Mouse (Mus musculus) embryonic facial prominence, embryonic 14.5 days (tissue): ENCODE data around the gene Tmem266. TPM values are rescaled to one million over a fixed set of nuclear protein-coding genes. Genes with fewer than 3 reads are reported as not detected.

Experiments used
- ATAC-seq: fragments of 200-750 bp; cut with Nextera tagmentation; 2 replicates; pipeline ENCODE4 v1.8.0; 2017; ENCODE audit warnings: low read depth, moderate number of reproducible peaks, moderate TSS enrichment
- DNase-seq: peaks from one replicate; pipeline ENCODE4 v3.0.0-alpha.2; 2015; ENCODE audit warnings: low spot score
- H3K27ac ChIP-seq: fragments of 300-500 bp; sonication (generic); replicated peaks from 2 replicates; pipeline ENCODE4 v1.5.1; 2014; ENCODE audit warnings: low read depth, mild to moderate bottlenecking, low read length, moderate library complexity
- H3K27me3 ChIP-seq: fragments of 300-500 bp; sonication (generic); replicated peaks from 2 replicates; pipeline ENCODE4 v1.6.1; 2014; ENCODE audit warnings: low read length; ENCODE audit not compliant: control insufficient read depth, insufficient read depth
- H3K36me3 ChIP-seq: fragments of 300-500 bp; sonication (generic); 2 replicates; pipeline ENCODE4 v1.6.1; 2014; ENCODE audit warnings: low read length, mixed read lengths; ENCODE audit not compliant: control insufficient read depth, insufficient read depth
- H3K4me1 ChIP-seq: fragments of 300-500 bp; sonication (generic); 2 replicates; pipeline ENCODE4 v1.6.1; 2014; ENCODE audit warnings: antibody characterized with exemption, low read length; ENCODE audit not compliant: control insufficient read depth, insufficient read depth
- H3K4me2 ChIP-seq: fragments of 300-500 bp; sonication (generic); 2 replicates; pipeline ENCODE4 v1.6.1; 2014; ENCODE audit warnings: low read depth, mild to moderate bottlenecking, low read length, moderate library complexity, mixed read lengths
- H3K4me3 ChIP-seq: fragments of 300-500 bp; sonication (generic); 2 replicates; pipeline ENCODE4 v1.5.1; 2014; ENCODE audit warnings: low read depth, mild to moderate bottlenecking, low read length
- H3K9ac ChIP-seq: fragments of 300-500 bp; sonication (generic); 2 replicates; pipeline ENCODE4 v1.6.1; 2014; ENCODE audit warnings: low read depth, mild to moderate bottlenecking, low read length, moderate library complexity, mixed read lengths
- H3K9me3 ChIP-seq: fragments of 300-500 bp; sonication (generic); 2 replicates; pipeline ENCODE4 v1.6.1; 2016; ENCODE audit warnings: low read length; ENCODE audit not compliant: control insufficient read depth
- WGBS: fragments of 180-500 bp; shearing (Covaris S2); extraction: QIAGEN DNeasy Blood & Tissue Kit; methylation state at CpG from one replicate; pipeline ENCODE4 v1.1.7; 2014; 5-methylcytosine and 5-hydroxymethylcytosine counted together
- polyA plus RNA-seq: library from polyadenylated mRNA; unstranded; fragments of >200 nt; fragmentation: Nextera tagmentation; extraction: Ambion mirVana; gene quantifications from 2 replicates; pipeline ENCODE4 v1.2.1, GENCODE M21; 2014

Tmem266 gene
- polyA plus RNA-seq, 1 experiment from 2014 or later, result 0.38 TPM

GRCm38 (mm10) chr9:55371908-55372307 lies 45.2 kb downstream of the Tmem266 start:
- DNase-seq (no peak), ATAC-seq (no peak)
- H3K4me3 ChIP-seq, result no peak overlapping the region
- H3K9ac ChIP-seq, result no peak overlapping the region
- H3K9me3 ChIP-seq, result 0 out of 2 replicates have a peak, but pooled peaks cover 2% of the 10 kb centered on the region
- no peaks in the 10 kb centered on the region for H3K36me3 ChIP-seq
- 73% methylated on average over 7 of the region's 7 CpGs for WGBS
- H3K4me2 ChIP-seq, result no peak overlapping the region
- H3K4me1 ChIP-seq, result no peaks in the 10 kb centered on the region
- H3K27me3 ChIP-seq, result no peaks in the 10 kb centered on the region
- no peak overlapping the region for H3K27ac ChIP-seq

GRCm38 (mm10) chr9:55377603-55378250 lies 51.0 kb downstream of the Tmem266 start:
- Histone ChIP-seq H3K9ac (no peak overlapping the region), H3K4me2 (no peak overlapping the region), H3K27ac (no peak overlapping the region), H3K4me1 (no peaks in the 10 kb centered on the region), H3K4me3 (no peak overlapping the region), H3K36me3 (no peaks in the 10 kb centered on the region), H3K27me3 (no peaks in the 10 kb centered on the region), H3K9me3 (0 out of 2 replicates have a peak, but pooled peaks cover 2% of the 10 kb centered on the region)
- DNase-seq (no peak), ATAC-seq (no peak)
- 81% methylated on average over 10 of the region's 10 CpGs for WGBS

- Histone ChIP-seq H3K4me1 (no peaks in the 10 kb centered on the region), H3K36me3 (no peaks in the 10 kb centered on the region), H3K9ac (no peak overlapping the region), H3K27ac (no peak overlapping the region), H3K4me2 (no peak overlapping the region), H3K27me3 (no peaks in the 10 kb centered on the region), H3K4me3 (no peak overlapping the region), H3K9me3 (no peaks in the 10 kb centered on the region)
- ATAC-seq (no peak), DNase-seq (no peak)
- WGBS, result 87% methylated on average over 4 of the region's 4 CpGs
Measured at GRCm38 (mm10) chr9:55381456-55381855, 54.7 kb downstream of the Tmem266 start.

GRCm38 (mm10) chr9:55382441-55382840 lies 55.7 kb downstream of the Tmem266 start:
- no peak for DNase-seq
- Histone ChIP-seq H3K4me3 (no peak overlapping the region), H3K36me3 (no peaks in the 10 kb centered on the region), H3K4me2 (no peak overlapping the region), H3K9ac (no peak overlapping the region), H3K27ac (no peak overlapping the region), H3K27me3 (no peaks in the 10 kb centered on the region), H3K9me3 (no peaks in the 10 kb centered on the region), H3K4me1 (no peaks in the 10 kb centered on the region)
- 29% methylated on average over 5 of the region's 5 CpGs for WGBS
- ATAC-seq, result no peak

- H3K4me2 ChIP-seq, result no peak overlapping the region
- no peaks in the 10 kb centered on the region for H3K4me1 ChIP-seq
- no peak overlapping the region for H3K27ac ChIP-seq
- ATAC-seq (no peak), DNase-seq (no peak)
- H3K4me3 ChIP-seq, result no peak overlapping the region
- H3K27me3 ChIP-seq, result no peaks in the 10 kb centered on the region
- no peak overlapping the region for H3K9ac ChIP-seq
- H3K36me3 ChIP-seq, result no peaks in the 10 kb centered on the region
- WGBS, result 93% methylated on average over 4 of the region's 4 CpGs
- no peaks in the 10 kb centered on the region for H3K9me3 ChIP-seq
Measured at GRCm38 (mm10) chr9:55386117-55386516, 59.4 kb downstream of the Tmem266 start.

GRCm38 (mm10) chr9:55387862-55388505 lies 61.3 kb downstream of the Tmem266 start:
- H3K9ac ChIP-seq, result no peak overlapping the region
- H3K4me3 ChIP-seq, result no peak overlapping the region
- DNase-seq, result no peak
- no peak for ATAC-seq
- H3K36me3 ChIP-seq, result no peaks in the 10 kb centered on the region
- H3K4me2 ChIP-seq, result no peak overlapping the region
- 77% methylated on average over 14 of the region's 14 CpGs for WGBS
- no peaks in the 10 kb centered on the region for H3K9me3 ChIP-seq
- H3K27me3 ChIP-seq, result no peaks in the 10 kb centered on the region
- H3K4me1 ChIP-seq, result no peaks in the 10 kb centered on the region
- H3K27ac ChIP-seq, result no peak overlapping the region

GRCm38 (mm10) chr9:55391909-55392658 lies 65.4 kb downstream of the Tmem266 start:
- Histone ChIP-seq H3K4me2 (no peak overlapping the region), H3K4me3 (no peak overlapping the region), H3K9ac (no peak overlapping the region), H3K27me3 (no peaks in the 10 kb centered on the region), H3K4me1 (no peaks in the 10 kb centered on the region), H3K36me3 (no peaks in the 10 kb centered on the region), H3K27ac (no peak overlapping the region), H3K9me3 (no peaks in the 10 kb centered on the region)
- WGBS, result 27% methylated on average over 17 of the region's 17 CpGs
- ATAC-seq, result peak; percentile 74
- peak; percentile 74 for DNase-seq

GRCm38 (mm10) chr9:55395650-55396049 lies 68.9 kb downstream of the Tmem266 start:
- no peak for ATAC-seq

More at GRCm38 (mm10) chr9:55395650-55396049, 68.9 kb downstream of the Tmem266 start:
- H3K9me3 ChIP-seq, result no peaks in the 10 kb centered on the region
- WGBS, result 85% methylated on average over 1 of the region's 1 CpGs
- no peak overlapping the region for H3K4me3 ChIP-seq
- no peaks in the 10 kb centered on the region for H3K27me3 ChIP-seq
- 0 out of 2 replicates have a peak, but pooled peaks cover 3% of the 10 kb centered on the region for H3K4me1 ChIP-seq
- DNase-seq, result no peak
- H3K4me2 ChIP-seq, result no peak overlapping the region
- H3K27ac ChIP-seq, result no peak overlapping the region
- H3K9ac ChIP-seq, result no peak overlapping the region
- no peaks in the 10 kb centered on the region for H3K36me3 ChIP-seq
